Mouse (Mus musculus) ES-Bruce4 (cell line): Measurements from ENCODE around the gene Mapk8ip1. TPM values are rescaled to one million over a fixed set of nuclear protein-coding genes. Genes with fewer than 3 reads are reported as not detected.

Experiments used
- H3K27ac ChIP-seq: 2 replicates; pipeline ENCODE4 v1.5.1; 2012; ENCODE audit warnings: low read length, inconsistent platforms; ENCODE audit not compliant: insufficient read depth
- H3K27me3 ChIP-seq: 2 replicates; pipeline ENCODE4 v1.6.1; 2012; ENCODE audit warnings: mild to moderate bottlenecking, low read length, inconsistent platforms; ENCODE audit not compliant: control insufficient read depth, poor library complexity, insufficient read depth, severe bottlenecking
- H3K36me3 ChIP-seq: 2 replicates; pipeline ENCODE4 v1.6.1; 2012; ENCODE audit warnings: inconsistent platforms, mild to moderate bottlenecking, low read length, moderate library complexity; ENCODE audit not compliant: control insufficient read depth, poor library complexity, insufficient read depth, severe bottlenecking
- H3K4me1 ChIP-seq: one replicate; pipeline ENCODE4 v1.8.1; 2011; ENCODE audit warnings: low read length; ENCODE audit not compliant: control insufficient read depth, insufficient read depth
- H3K4me3 ChIP-seq: 2 replicates; pipeline ENCODE4 v1.5.1; 2011; ENCODE audit warnings: low read depth, mild to moderate bottlenecking, low read length
- H3K9ac ChIP-seq: 2 replicates; pipeline ENCODE4 v1.6.1; 2012; ENCODE audit warnings: low read depth, mild to moderate bottlenecking, inconsistent platforms; ENCODE audit not compliant: poor library complexity, severe bottlenecking
- H3K9me3 ChIP-seq: replicated peaks from 2 replicates; pipeline ENCODE4 v1.6.1; 2012; ENCODE audit warnings: mild to moderate bottlenecking, low read length, inconsistent platforms; ENCODE audit not compliant: control insufficient read depth, poor library complexity, insufficient read depth, severe bottlenecking
- CTCF ChIP-seq: IDR thresholded peaks from one replicate; pipeline ENCODE4 v1.8.1; 2011; ENCODE audit warnings: low read depth, low read length
- EP300 ChIP-seq: IDR thresholded peaks from 2 replicates; pipeline ENCODE4 v1.6.1; 2011; ENCODE audit warnings: low read depth, low read length; ENCODE audit not compliant: insufficient read depth
- POLR2A ChIP-seq: IDR thresholded peaks from one replicate; pipeline ENCODE4 v1.8.1; 2011; ENCODE audit warnings: low read length; ENCODE audit not compliant: insufficient read depth
- polyA plus RNA-seq: library from polyadenylated mRNA; stranded (reverse); fragments of >200 nt; gene quantifications from 2 replicates; pipeline ENCODE4 v1.2.4, GENCODE M21; 2011; ENCODE audit warnings: low read depth; ENCODE audit not compliant: missing spikeins, insufficient read depth, insufficient read length

Gene Mapk8ip1
- 13.6 and 16.0 TPM in 2 replicates for polyA plus RNA-seq

DNA sequence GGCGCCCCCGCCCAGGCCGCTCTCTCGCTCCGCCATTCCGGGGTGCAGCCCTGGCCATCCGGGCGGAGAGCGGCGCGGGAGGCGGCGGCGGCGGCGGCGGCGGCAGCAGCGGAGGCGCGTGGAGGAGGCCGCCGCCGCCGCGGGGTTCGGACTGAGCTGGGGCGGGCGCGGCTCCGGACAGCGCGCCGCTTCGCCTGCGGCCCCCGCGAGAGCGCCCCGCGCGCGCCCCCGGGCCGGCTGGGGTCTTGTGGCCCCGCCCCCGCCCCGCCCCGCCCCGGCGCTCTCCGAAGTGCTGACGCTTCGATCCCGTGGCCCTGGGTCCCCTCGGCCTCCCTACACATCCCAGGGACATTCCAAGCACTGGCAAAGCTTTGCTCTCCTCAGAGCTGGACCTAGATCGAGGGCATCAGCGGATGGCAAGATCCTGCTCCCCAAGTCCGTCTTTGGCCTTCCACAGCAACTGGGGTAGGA, at the start of gene Mapk8ip1:
Mapk8ip1 (minus strand) TSS at position 173 of the 471 bp plus-strand sequence.
- no peak within 1 kb of the TSS for H3K27ac ChIP-seq

DNA sequence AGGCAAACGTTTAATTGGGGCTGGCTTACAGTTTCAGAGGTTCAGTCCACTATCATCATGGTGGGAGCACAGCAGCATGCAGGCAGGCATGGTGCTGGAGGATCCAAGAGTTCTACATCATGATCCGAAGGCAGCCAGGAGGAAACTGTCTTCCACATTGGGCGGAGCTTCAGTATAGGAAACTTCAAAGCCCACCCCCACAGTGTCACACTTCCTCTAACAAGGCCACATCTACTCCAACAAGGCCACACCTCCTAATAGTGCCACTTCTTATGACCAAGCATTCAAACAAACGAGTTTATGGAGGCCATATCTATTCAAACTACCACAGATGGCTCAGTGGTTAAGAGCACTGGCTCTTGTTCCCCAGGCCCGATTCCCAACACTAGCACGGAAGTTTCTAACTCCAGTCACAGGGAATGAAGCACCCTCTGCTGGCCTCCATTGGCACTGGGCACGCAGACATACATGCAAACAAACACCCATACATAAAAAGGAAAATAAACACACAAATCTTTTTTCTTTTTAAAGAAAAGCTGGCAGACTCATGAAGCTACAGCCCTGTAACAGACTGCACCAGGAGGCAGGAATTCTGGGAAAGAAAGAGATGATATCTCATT, 46.2 kb upstream of the Mapk8ip1 start:
- no peaks in the 10 kb centered on the region for H3K27me3 ChIP-seq
- TF ChIP-seq CTCF (peak; percentile 36), EP300 (no peak)
- H3K4me1 ChIP-seq = no peaks in the 10 kb centered on the region
- no peaks in the 10 kb centered on the region for H3K9me3 ChIP-seq
- no peaks in the 10 kb centered on the region for H3K36me3 ChIP-seq
- no peak overlapping the region for H3K9ac ChIP-seq
- no peak overlapping the region for H3K4me3 ChIP-seq
- H3K27ac ChIP-seq = no peak overlapping the region

More for the DNA sequence above, at the start of gene Mapk8ip1:
- no peaks in the 10 kb centered on the region for H3K27me3 ChIP-seq
- H3K36me3 ChIP-seq = no peaks in the 10 kb centered on the region
- no peak for TF ChIP-seq CTCF
- no peak for TF ChIP-seq POLR2A
- TF ChIP-seq EP300 = no peak
- peak within 1 kb of the TSS; percentile 87 for H3K9ac ChIP-seq
- peaks cover 2% of the 10 kb centered on the region for H3K4me1 ChIP-seq
- H3K9me3 ChIP-seq = no peaks in the 10 kb centered on the region
- H3K4me3 ChIP-seq = peak within 1 kb of the TSS; percentile 85

DNA sequence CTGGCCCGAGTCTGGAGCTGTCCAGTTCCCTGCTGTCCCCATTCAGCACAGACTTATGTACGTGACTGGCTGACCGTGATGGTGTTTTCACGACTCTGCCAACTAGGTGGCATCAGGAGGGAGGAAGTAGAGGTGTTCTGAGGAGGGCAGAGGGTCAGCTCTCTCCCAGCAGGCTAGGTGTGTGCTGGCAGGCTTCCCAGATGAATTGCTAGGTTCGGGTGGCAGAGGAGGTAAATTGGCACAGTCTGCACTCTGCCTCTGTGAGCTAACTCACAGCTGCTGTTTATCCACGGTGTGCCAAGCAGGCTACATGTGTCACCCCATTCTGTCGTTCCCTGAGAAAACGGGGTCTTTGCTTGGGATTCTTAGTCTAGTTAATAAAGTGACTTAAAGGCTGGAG, 45.6 kb upstream of the Mapk8ip1 start:
- H3K9ac ChIP-seq = no peak overlapping the region
- H3K9me3 ChIP-seq = no peaks in the 10 kb centered on the region
- no peaks in the 10 kb centered on the region for H3K36me3 ChIP-seq
- H3K4me1 ChIP-seq = no peaks in the 10 kb centered on the region
- no peaks in the 10 kb centered on the region for H3K27me3 ChIP-seq
- no peak overlapping the region for H3K4me3 ChIP-seq
- H3K27ac ChIP-seq = no peak overlapping the region
- no peak for TF ChIP-seq EP300
- no peak for TF ChIP-seq POLR2A
- no peak for TF ChIP-seq CTCF

DNA sequence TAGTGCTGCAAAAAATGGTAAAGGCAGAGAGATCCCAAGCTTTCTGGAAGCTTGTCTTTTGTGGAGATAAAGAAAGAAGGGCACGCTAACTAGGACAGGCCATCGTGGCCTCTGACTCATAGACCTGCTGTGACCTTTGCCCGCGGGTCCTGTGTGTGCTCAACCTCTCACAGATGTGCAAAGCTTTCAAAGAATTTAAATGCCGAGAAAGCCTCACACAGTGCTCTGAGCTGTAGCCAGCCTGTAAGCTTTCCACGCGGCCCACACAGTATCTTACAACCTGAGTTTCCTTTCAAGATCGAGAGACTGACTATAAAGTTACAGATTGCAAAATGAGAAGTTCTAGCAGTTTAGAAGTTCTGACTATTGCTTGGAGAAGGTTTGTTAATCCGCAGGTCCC, 44.8 kb upstream of the Mapk8ip1 start:
- Histone ChIP-seq H3K27ac (no peak overlapping the region), H3K9me3 (no peaks in the 10 kb centered on the region), H3K4me1 (no peaks in the 10 kb centered on the region), H3K9ac (no peak overlapping the region), H3K27me3 (no peaks in the 10 kb centered on the region), H3K36me3 (no peaks in the 10 kb centered on the region), H3K4me3 (no peak overlapping the region)
- TF ChIP-seq POLR2A (no peak), EP300 (no peak), CTCF (no peak)

DNA sequence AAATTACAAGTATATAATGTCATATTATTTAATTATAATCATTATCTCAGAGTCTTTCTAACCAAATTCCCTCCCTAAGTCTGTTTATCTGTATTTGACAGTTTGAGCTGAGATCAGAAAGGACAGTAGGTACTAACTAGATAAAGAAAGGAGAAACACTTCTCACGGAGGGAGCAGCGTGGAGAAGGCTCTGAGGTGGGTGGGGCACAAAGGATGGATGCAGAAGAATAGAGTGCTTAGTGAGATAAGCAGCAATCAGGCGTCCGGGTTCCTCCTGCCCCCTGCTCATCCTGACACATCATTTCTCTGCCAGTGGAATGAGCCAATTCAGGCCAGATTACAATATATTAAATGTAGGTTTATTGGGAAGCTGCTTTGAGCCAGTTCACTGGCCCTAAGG, 43.3 kb upstream of the Mapk8ip1 start:
- H3K27me3 ChIP-seq = no peaks in the 10 kb centered on the region
- H3K9me3 ChIP-seq = no peaks in the 10 kb centered on the region
- H3K4me1 ChIP-seq = no peaks in the 10 kb centered on the region
- H3K27ac ChIP-seq = no peak overlapping the region
- H3K9ac ChIP-seq = no peak overlapping the region
- H3K4me3 ChIP-seq = no peak overlapping the region
- H3K36me3 ChIP-seq = no peaks in the 10 kb centered on the region
- TF ChIP-seq EP300 (no peak), CTCF (no peak), POLR2A (no peak)

DNA sequence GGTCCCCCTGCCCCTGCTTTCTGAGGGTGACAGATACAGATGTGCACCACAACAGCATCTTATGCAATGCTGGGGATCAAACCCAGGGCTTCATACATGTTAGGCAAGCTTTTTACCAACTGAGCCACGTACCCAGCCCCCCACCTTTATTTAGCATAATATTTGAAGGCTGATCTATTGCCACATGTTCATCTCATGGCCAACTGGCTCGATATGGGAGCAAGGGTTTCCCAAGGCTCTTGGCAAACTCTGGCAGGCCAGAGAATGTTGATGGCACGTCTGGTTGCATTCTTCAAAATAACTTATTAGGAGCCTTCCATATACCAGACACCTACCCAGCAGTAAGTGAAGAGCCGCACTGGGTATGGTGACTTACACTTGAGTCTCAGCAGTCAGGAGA, 42.2 kb upstream of the Mapk8ip1 start:
- Histone ChIP-seq H3K9ac (no peak overlapping the region), H3K4me1 (no peaks in the 10 kb centered on the region), H3K4me3 (no peak overlapping the region), H3K36me3 (no peaks in the 10 kb centered on the region), H3K9me3 (no peaks in the 10 kb centered on the region), H3K27ac (no peak overlapping the region), H3K27me3 (no peaks in the 10 kb centered on the region)
- no peak for TF ChIP-seq CTCF
- no peak for TF ChIP-seq POLR2A
- no peak for TF ChIP-seq EP300
